Mouse (Mus musculus) forebrain, embryonic 16.5 days (tissue): ENCODE data around the gene Cd2. TPM values are rescaled to one million over a fixed set of nuclear protein-coding genes. Genes with fewer than 3 reads are reported as not detected.

ENCODE experiments used
- polyA plus RNA-seq: library from polyadenylated mRNA; unstranded; fragments of >200 nt; fragmentation: Nextera tagmentation; extraction: Ambion mirVana; gene quantifications from 2 replicates; pipeline ENCODE4 v1.2.1, GENCODE M21; 2015

The Cd2 gene
- polyA plus RNA-seq, 1 experiment from 2014 or later = 0.37 TPM

Other genes starting within 250 kb of the Cd2 start
- gene Ptgfrn, start 177.7 kb downstream of the Cd2 start, polyA plus RNA-seq = 3.2 and 3.4 TPM in 2 replicates
- gene Igsf3, start 89.1 kb upstream of the Cd2 start, polyA plus RNA-seq = 98.6 and 100 TPM in 2 replicates